Mouse (Mus musculus) cerebellum, adult 9-11 months (tissue): ENCODE measurements around the gene Ank2.

Source experiments
- DNase-seq: peaks from one replicate; pipeline ENCODE4 v3.0.0; 2022

The Ank2 gene

GRCm38 (mm10) chr3:127169114-127169513 lies 330.0 kb downstream of the Ank2 start:
- DNase-seq: no peak

GRCm38 (mm10) chr3:127163749-127164148 lies 335.4 kb downstream of the Ank2 start:
- DNase-seq: peak; percentile 73

- peak; percentile 94 for DNase-seq
These were observed 337.0 kb downstream of the Ank2 start for GRCm38 (mm10) chr3:127161998-127162712.

GRCm38 (mm10) chr3:127161085-127161837 lies 337.9 kb downstream of the Ank2 start:
- no peak for DNase-seq

- no peak for DNase-seq
These were observed 341.4 kb downstream of the Ank2 start for GRCm38 (mm10) chr3:127157706-127158105.

GRCm38 (mm10) chr3:127156080-127156479 lies 343.1 kb downstream of the Ank2 start:
- DNase-seq: peak; percentile 53

GRCm38 (mm10) chr3:127153861-127154260 lies 345.3 kb downstream of the Ank2 start:
- no peak for DNase-seq

GRCm38 (mm10) chr3:127153443-127153842 lies 345.7 kb downstream of the Ank2 start:
- no peak for DNase-seq

- no peak for DNase-seq
These were observed 350.5 kb downstream of the Ank2 start for GRCm38 (mm10) chr3:127148648-127149047.

- DNase-seq: peak; percentile 3
These were observed 358.6 kb downstream of the Ank2 start for GRCm38 (mm10) chr3:127140590-127140989.

- no peak for DNase-seq
These were observed 359.5 kb downstream of the Ank2 start for GRCm38 (mm10) chr3:127139638-127140037.

GRCm38 (mm10) chr3:127137508-127137907 lies 361.6 kb downstream of the Ank2 start:
- DNase-seq: no peak

- no peak for DNase-seq
These were observed 365.1 kb downstream of the Ank2 start for GRCm38 (mm10) chr3:127134062-127134461.

- no peak for DNase-seq
These were observed 368.1 kb downstream of the Ank2 start for GRCm38 (mm10) chr3:127131048-127131447.

GRCm38 (mm10) chr3:127130167-127130770 lies 368.9 kb downstream of the Ank2 start:
- no peak for DNase-seq

GRCm38 (mm10) chr3:127129750-127130149 lies 369.4 kb downstream of the Ank2 start:
- DNase-seq: no peak

- no peak for DNase-seq
These were observed 371.5 kb downstream of the Ank2 start for GRCm38 (mm10) chr3:127127611-127128010.

- no peak for DNase-seq
These were observed 372.9 kb downstream of the Ank2 start for GRCm38 (mm10) chr3:127126220-127126619.

GRCm38 (mm10) chr3:127124375-127124993 lies 374.7 kb downstream of the Ank2 start:
- DNase-seq: no peak

- no peak for DNase-seq
These were observed 375.8 kb downstream of the Ank2 start for GRCm38 (mm10) chr3:127123376-127123775.

- no peak for DNase-seq
These were observed 380.4 kb downstream of the Ank2 start for GRCm38 (mm10) chr3:127118777-127119176.

GRCm38 (mm10) chr3:127116226-127116625 lies 382.9 kb downstream of the Ank2 start:
- DNase-seq: peak; percentile 74

GRCm38 (mm10) chr3:127113238-127113637 lies 385.9 kb downstream of the Ank2 start:
- DNase-seq: no peak
